Mouse (Mus musculus) mouse trophoblast stem cell (cell line): Measurements from ENCODE around the gene Ccdc74a.

Source experiments
- in situ Hi-C, 2 experiments: fragments of 300-500 bp; cut with MseI, MboI; formaldehyde crosslinking; loops; 2 replicates in 1 of 2; 3 replicates in 1 of 2; pipeline ENCODE4 v1.15.1; 2025

The Ccdc74a gene

DNA sequence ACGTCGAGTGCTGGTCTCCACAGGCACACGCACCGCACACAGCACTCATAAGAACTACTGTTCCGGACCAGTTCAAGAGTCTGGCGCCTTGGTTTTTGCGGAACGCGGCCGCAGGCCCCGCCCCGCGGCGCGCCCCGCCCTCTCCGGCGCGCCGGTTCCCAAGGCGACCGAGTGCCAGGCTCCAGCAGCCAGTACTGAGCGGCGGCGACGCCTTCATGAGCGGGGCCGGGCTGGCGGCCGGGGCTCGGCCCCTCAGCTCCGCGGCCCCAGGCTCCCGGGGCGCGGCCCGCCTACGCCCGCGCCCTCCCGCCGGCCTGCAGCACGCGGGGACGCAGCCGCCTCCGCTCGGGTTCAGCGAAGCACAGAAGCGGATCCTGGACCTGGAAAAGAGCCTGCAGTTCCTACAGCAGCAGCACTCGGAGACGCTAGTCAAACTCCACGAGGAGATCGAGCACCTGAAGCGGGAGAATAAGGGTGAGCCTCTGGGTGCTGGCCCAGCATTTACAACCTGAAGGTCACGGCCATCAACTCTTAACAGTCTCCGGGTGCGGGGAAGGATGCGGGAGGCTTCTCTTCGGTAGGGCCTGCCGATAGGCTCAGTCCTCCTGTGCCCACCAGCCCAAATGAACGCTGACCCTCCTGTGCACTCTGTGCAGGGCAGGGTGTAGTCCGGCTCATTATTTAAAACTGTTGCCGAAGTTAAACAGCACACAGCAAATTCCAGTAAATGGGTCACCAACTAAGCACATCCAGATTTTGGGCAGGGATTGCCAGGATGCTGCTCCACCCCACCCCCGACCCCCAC lies at the start of gene Ccdc74a:
Ccdc74a (plus strand) TSS at position 161 of the 805 bp plus-strand sequence.
- in situ Hi-C loops, result no loop called here

DNA sequence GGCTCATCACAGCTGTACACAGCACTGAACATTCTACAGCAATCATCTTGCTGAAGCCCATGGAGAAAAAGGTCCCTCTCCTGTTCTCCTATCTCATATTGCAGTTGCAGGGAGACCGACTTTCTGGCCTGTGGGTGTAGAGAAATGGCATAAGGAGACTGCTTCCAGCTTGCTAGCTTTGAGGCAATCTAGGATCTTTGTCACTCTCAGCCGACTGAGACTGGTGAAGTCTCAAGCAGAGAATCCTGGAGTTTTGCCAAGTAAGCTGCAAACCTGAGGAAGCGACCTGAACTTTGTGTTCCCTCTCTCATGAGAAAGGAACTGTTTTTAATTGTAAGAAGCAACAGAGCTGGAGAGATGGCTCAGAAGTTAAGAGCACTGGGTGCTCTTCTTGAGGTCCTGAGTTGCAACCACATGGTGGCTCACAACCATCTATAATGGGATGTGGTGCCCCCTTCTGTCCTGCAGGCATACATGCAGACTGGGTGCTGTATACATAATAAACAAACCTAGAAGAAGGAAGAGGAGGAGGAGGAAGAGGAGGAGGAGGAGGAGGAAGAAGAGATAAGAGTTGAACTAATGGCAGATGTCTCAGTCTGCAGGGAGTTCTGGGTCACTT lies 45.2 kb upstream of the Ccdc74a start:
- in situ Hi-C loops, result no loop called here

DNA sequence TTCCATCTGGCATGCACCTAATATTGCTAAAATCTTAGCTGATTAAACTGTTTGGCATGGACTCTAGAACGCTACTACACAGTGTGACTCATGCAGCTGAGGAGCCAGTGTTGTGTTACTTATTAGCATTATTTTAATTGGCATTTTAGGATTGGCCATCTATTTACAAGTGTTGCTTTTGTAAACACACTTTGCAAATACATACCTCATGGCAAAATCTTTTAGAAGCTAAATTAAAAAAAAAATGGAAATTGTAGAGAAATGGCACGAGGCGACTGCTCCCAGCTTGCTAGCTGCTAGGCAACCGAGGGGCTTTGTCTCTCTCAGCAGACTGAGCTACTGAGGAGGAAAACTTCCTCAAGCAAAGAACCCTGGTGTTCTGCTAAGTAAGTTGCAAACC lies 41.3 kb upstream of the Ccdc74a start:
- in situ Hi-C loops, result no loop called here

DNA sequence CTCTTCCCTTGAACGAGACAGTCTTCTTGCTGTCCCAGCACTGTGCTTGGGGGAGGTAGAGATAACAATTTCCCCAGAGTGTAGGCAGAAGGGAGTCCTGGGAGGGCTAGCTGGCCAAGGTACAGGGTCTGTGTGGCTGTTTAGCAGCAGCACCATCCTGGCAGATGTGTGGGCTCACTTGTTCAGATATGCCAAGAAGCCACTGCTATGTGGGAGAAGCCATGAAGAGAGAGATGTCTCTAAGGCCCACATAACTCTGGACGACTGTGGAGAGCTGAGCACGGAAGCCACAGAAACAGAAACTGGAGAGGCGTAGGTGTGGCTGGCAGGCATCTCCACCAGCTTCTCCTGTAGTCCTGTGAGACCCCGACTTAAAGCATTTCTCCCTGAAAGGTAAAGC lies 40.6 kb upstream of the Ccdc74a start:
- in situ Hi-C loops, result no loop called here

DNA sequence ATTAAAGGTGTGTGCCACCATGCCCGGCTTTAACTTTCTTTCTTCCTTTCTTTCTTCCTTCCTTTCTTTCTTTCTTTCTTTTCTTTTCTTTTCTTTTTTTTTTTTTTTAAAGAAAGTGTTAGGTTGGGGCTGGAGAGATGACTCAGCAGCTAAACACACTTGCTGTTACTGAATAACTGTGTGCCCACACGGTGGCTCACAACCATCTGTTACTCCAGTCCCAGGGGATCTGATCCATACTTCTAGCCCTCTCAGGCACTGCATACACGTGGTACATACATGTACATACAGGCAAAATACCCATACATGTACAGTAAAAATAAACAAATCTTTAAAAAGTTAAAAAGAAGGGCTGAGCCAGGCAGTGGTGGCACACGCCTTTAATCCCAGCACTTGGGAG lies 34.9 kb upstream of the Ccdc74a start:
- in situ Hi-C loops, result no loop called here

DNA sequence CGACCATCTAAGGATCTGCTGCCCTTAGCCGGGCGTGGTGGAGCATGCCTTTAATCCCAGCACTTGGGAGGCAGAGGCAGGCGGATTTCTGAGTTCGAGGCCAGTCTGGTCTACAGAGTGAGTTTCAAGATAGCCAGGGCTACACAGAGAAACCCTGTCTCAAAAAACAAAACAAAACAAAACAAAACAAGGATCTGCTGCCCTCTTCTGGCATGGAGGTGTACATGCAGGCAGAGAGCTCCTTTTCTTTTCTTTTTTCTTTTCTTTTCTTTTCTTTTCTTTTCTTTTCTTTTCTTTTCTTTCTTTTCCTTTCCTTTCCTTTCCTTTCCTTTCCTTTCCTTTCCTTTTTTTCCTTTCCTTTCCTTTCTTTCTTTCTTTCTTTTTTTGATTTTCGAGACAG lies 31.5 kb upstream of the Ccdc74a start:
- in situ Hi-C loops, result loop anchor here in 1 of 2 experiments (5.0 kb wide), 1 partner anchor 62 kb away; no protein-coding TSS in a partner anchor

DNA sequence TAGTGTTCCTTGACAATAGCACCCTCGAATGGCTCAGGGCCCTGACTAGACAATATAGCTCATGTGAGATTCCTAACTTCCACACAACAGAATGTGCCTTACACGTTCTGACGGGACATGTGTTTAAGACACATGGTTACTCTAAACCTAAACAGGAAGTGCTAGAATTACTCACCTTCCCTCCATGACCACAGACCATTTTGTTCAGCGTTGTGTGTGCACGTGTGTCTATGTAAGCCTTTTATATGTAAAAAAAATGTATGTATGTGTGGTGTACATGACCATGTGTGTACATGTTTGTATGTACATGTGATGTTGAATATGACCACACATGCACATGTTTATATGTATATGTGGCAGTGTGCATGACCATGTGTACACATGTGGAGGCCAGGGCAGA lies 30.1 kb upstream of the Ccdc74a start:
- in situ Hi-C loops, result loop anchor here in 1 of 2 experiments (5.0 kb wide), 1 partner anchor 64 kb away; no protein-coding TSS in a partner anchor

DNA sequence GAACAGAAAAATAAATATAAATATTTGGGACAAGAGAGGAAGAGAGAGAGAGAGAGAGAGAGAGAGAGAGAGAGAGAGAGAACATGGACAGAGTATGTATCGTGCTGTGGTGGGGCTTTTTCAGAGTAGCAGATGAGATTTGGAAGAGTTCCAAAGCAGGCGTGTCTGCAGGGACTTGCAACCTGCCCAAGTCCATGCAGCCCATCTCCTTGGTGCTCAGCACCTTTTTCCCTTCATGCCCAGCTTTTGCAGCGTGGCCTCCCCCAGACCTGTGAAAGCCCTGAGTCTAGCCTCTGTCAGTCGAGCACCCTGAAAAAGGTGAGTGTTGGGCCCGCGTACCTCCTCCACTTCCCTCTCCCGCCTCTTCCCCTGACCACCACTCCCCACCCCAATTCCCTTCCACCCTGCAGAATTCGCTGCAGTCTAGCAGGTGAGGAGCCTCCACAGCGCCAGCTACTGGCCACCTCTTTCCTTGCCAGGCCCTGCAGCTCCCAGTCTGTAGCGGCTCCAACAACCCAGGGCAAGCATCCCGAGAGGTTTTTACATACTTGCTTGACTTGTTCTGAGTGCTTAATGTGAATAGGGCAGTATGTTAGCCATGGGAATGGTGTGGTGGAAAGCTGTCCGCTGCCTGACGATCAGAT lies 28.2 kb upstream of the Ccdc74a start:
- in situ Hi-C loops, result loop anchor here in 1 of 2 experiments (5.0 kb wide), 1 partner anchor 66 kb away; no protein-coding TSS in a partner anchor

DNA sequence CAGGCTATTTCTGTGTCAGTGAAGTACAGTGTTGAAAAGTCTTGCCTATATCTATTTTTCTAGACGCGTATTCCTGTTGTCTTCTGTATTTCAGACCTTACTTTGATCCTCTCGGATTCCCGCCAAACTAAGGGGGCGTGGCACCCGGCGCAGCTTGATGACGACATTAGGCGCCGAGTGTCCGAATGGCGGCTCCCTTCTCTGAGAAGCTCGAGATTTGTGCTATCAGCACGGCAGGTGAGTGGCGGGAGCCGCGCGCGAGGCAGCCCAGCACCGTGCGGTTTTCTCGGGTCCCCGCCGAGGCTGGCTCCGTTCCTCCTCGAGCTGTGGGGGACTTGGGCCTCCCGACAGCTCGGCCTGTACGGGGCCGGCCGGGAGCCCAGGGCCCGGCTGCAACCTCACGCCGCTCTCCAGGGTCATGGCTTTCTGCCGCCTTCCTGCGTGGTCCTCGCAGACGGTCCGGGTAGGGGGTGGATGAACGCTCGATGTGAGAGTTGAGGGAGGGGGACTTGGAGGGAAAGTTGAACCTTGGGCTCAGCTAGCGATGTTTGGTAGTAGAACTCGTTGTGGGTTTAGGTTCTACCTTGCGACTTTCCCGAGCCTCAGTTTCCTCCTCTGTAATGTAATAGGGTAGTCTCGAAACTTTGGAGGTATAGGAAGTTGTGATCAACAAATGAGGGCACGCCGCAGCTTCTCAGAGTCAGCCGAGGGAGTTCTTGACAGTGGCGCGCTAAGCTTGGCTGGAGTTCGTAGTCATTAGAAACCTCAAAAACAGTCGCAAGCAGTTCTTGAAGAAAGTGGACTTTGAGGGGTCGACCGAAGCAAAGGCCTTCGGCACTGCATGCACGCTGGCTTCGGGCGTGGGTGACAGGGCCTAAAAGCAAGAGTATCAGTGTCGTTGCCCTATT lies 26.8 kb upstream of the Ccdc74a start, which contains the start of gene Smpd4:
Smpd4 (plus strand) TSS at position 157 of the 908 bp plus-strand sequence.
- in situ Hi-C loops, result loop anchor here in 1 of 2 experiments (5.0 kb wide), 1 partner anchor 67 kb away; no protein-coding TSS in a partner anchor

DNA sequence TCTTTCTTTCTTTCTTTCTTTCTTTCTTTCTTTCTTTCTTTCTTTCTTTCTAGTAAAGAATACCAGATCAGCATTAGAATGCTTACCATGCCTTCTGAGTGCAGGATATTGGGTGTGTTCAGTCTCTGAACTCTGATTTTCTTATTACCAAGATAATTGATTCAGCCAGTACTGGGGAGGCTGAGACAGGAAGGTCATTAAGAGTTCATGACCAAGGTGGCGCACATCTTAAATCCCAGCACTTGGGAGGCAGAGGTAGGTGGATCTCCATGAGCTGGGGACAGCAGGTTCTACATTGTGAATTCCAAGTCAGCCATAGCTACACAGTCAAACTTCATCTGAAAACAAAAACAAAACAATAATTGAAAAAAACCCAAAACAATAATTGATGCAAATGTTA lies 24.3 kb upstream of the Ccdc74a start:
- in situ Hi-C loops, result no loop called here

DNA sequence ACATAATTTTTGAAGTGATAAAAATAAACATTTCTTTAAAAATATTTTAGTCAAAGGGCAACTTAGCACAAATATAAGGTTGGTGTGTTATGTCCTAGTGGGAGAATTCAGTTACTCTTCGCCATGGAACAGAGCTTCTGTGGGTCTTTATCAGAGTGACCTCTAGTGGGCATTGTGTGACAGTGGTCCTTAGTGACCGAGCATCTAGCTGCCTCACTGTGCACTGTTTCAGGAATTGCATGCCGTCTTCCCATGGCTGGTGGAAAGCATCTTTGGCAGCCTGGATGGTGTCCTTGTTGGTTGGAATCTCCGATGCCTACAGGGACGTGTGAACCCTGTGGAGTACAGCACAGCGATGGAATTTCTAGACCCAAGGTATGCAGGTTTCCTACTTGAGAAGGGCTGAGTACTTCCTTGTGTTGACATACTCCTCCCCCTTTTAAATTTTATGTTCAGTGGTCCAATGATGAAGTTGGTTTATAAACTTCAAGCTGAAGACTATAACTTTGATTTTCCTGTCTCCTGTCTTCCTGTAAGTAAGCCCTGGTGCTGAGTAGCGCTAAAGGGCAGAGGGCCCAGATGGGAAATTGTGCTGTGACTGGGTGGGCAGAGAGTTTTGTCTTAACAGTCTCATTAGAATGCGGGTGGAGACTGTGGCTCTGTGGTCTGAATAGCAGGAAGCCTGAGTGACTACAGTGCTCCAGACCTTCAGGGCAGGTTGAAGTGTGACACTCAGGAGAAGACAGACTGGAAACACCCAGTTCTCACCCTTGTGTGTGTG lies 20.6 kb upstream of the Ccdc74a start:
- in situ Hi-C loops, result no loop called here

DNA sequence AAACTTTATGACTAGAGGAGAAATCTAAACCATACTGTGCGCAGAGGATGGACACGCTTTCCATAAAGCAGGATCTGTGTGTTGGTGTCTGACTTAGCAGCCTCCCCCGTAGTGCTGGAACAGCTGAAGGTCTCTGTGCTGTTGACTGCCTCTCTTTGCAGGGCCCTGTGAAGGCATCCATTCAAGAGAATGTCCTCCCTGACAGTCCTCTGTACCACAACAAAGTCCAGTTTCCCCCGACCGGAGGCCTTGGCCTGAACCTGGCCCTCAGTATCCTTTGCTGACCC lies 20.1 kb upstream of the Ccdc74a start:
- in situ Hi-C loops, result no loop called here

DNA sequence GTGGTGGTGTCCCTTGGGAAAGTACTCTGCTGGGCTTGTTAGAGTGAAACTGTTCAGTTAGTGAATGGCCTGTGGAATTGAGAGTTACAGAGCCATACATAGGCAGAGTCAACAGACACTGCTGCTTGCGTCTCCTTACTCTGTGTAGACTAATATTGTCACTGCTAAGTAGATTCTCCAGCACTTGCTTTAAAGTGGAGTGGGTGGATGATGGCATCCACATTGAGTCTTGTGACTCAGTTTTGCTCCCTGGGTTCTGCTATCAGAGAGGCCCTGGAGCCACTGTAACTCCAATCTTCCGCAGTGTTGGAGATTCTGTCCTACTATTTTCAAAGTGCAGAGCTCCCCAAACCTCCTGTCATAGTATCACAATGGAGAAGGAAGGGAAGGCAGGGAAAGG lies 13.7 kb upstream of the Ccdc74a start:
- in situ Hi-C loops, result no loop called here

DNA sequence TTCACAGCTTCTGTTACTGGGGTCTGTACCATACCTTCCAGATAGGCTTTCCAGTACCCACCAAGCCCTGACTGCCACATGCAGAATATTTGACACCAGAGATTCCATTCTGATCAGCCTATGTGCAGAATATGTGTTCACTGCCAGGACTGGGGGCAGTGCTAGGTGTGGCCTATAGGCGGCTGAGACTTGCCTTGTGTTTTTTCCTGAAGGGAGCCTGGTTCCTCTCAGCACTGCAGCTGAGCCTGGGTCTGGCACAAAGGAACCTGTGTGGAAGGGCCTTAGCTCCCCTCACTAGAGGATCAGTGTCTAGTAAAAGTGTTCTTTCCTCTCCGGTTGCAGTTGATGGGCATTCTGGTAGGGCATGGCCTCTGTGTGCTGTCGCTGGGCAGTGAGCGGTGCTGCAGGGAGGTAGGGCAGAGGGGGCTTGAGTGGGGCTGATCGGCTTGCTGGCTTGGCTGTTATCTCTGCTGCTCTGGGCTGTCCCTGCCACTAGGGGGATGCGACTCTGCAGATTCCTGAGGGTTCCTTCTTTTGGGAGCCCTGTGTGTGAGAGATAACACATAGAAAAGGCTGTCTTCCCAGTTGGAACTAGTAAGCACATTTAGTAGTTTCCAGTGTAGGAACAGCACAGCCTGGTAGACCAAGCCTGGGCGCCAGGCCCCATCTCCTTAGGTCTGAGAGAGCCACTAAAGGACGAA lies 12.6 kb upstream of the Ccdc74a start:
- in situ Hi-C loops, result no loop called here

DNA sequence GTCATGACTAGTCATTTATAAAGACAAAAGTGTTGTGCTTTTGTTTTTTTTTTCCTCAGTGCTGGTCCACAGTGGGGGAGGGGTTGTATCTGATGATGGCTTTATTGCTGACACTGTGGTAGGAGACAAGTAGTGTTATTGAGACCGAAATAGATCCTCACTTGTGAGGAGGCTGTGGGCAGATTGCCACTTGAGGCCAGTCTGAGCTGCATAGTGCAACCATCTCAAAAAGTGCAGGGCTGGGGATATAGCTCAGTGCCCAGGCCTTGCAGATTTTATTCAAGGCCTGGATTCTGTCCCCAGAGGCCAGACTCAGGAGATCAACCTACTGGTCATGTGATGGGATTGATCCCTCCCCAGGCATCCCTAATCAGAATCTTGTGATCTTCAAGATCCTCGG lies 9.4 kb upstream of the Ccdc74a start:
- in situ Hi-C loops, result no loop called here

DNA sequence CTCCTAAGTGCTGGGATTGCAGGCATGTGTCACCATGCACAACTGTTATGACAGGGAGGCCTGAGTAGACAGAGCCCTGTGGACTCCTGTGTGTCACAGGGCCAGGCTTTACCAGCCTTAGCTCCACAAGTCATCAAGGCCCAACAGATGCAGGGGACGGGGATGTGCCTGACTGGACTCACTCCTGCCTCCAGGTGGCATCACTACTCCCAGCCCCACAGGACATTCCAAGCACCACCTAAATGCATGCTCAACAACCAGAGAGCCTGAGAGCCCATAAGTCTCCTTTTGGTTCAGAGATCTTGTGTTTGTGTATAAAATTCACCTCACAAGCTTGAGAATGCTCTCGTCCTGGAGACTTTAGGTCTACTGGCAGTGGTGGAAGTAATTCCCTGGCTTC lies 8.7 kb upstream of the Ccdc74a start:
- in situ Hi-C loops, result no loop called here

DNA sequence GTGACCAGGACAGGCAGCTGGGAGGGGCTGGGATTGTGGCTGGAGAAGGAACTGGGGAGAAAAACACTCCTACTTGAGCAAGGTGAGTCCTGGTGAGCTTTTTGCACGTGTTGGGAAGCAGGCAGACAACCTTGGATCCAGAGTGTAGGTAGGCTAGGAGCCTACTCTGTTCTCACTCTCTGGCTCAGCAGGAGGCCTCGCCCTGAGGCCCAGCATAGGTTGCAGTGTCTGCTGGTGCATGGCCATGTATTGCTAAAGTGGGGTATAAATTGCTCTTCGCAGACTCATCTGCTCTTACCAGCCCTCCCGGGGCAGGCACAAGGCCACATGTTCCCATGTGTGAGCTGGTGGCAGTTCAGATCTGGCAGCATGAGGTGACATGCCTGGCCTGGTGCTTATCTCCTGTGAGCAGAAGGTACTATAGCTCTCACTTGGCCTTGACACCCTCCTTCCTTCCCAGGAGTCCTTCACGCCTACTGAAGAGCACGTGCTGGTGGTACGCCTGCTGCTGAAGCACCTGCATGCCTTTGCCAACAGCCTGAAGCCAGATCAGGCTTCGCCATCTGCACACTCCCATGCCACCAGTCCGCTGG lies 8.1 kb upstream of the Ccdc74a start:
- in situ Hi-C loops, result no loop called here

DNA sequence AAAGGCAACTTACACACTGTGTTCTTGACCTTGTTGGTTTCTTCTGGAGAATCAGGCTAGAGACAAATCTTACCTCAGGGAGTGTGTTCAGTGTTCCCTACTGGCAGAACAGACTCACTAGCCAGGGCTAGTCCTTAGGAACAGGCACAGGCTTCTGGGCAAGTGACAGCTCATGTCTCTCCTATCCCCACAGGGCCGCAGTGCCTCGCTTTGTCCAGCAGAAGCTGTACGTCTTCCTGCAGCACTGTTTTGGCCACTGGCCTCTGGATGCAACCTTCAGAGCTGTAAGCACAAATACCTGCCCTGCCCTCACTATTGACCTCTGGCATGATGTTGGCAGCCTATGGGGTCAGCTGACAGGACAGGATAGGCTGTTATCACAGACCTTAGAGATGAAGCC lies 7.2 kb upstream of the Ccdc74a start:
- in situ Hi-C loops, result no loop called here

DNA sequence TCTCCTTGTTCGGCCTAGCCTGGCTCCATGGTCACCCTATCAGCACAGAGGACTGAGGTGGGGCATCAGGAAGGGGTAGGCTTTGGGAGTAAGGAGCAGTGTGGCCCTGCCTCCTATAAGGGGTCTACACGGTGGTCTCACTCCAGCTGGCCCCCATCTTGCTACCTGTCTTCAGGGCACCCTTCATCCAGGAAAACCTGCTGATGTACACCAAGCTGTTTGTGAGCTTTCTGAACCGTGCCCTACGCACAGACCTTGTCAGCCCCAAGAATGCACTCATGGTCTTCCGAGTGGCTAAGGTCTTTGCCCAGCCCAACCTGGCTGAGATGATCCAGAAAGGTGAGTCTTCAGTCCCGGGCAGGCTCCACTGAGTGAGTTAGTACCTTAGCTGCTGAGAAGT lies 6.3 kb upstream of the Ccdc74a start:
- in situ Hi-C loops, result no loop called here

DNA sequence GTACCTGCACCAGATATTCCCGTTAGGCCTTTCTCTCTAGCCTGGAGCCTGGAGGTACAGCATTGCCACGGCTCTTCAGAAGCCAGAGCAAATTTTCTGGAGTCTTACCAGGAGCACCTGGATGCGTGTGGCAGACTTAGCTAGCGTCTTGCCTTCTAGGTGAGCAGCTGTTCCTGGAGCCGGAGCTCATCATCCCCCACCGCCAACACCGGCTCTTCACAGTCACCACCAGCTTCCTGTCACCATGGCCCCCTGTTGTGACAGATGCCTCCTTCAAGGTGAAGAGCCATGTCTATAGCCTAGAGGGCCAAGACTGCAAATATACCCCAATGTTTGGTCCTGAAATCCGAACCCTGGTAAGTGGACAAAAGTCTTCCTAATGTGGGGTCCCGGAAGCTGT lies 5.6 kb upstream of the Ccdc74a start:
- in situ Hi-C loops, result no loop called here
